Mouse (Mus musculus): ENCODE measurements around the gene Stat6.

- peak; percentile 42; the same call in 1 of the 2 replicates for TF ChIP-seq CTCF (IDR thresholded peaks at IDR 0.05; ENCODE audit: insufficient read depth, low read depth, low read length)
- no peak for TF ChIP-seq POLR2A (IDR thresholded peaks at IDR 0.05; ENCODE audit: insufficient read depth, low read depth, low read length)
Observed at GRCm38 (mm10) chr10:127671276-127671675, 28.5 kb downstream of the Stat6 start.
